Mouse (Mus musculus) frontal cortex, postnatal 25 days (tissue): ENCODE measurements around the gene Prpsap1.

Source experiments
- DNase-seq, 2 experiments: peaks; one replicate each; pipeline ENCODE4 v3.0.0; 2022; ENCODE audit warnings: low spot score in 2 of 2

Prpsap1 gene

GRCm38 (mm10) chr11:116493795-116494252 lies at the start of gene Prpsap1:
Gene Prpsap1 (minus strand): TSS chr11:116494202.
- DNase-seq: no peak

- DNase-seq: no peak
Measured at GRCm38 (mm10) chr11:116543110-116543509, 49.1 kb upstream of the Prpsap1 start.

DNA sequence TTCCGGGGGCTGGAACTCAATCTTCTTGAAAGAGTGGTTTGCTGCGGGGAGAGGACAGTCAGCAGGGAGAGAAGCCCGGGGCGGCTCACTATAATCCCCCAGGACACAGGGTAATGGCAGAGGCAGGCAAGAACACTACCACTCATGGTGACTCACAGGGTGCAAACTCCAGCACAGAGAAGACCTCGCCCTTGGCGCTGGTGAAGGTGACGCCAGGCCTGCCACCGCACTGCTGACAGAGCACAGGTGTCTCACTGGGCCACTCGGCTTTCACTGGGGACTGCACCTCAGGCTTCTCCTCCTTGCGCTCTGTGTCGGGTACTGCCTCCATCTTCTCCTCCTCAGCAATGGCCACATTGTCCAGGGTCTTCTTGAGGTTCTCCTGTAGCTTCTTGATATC lies 47.2 kb upstream of the Prpsap1 start:
- no peak for DNase-seq

DNA sequence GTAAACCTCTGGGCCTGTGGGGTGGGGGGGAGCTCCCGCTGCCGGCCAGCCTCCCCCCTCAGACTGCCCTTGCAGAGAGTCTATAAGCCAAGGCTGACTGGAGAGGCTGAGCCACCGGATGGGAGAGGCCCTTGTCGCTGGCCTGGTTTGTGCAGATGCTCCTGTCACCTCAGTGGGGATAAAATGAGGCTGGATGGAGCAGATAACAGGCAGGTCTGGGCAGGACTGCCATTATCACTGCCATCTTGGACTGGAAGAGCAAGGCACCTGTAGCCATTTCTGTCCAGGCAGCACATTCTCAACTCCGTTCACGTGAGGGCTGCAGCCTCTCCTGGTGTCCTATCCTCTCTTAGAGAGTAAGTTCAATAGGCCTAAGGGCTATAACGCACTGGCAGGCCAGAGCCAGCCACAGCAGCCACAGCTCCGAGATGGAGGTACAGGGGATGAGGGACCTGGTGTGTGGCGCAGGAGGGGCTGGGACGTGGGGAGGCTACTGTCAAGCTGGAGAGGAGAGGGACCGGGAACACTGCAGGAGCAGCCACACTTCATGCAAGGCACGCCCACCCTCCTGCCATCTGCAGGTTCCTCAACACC lies 44.2 kb upstream of the Prpsap1 start:
- DNase-seq: no peak

DNA sequence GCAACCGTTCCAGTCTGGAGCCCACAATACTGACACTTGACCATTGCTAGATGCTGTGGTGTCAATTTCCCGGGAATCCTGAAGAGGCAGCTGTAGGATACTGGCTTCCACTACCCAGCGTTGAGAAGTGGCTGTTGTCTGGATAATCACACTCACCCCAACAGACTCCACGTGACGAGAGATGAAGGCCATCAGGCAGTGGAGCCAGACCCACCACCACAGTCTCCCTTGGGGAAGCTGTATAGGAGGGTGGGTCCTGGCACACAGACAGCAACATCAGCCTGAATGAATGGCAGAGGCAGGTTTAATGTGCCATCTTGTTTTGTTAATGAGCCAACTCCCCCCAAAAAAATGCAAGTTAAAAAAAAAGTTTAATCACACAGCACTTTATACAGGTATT lies 43.4 kb upstream of the Prpsap1 start:
- no peak for DNase-seq

DNA sequence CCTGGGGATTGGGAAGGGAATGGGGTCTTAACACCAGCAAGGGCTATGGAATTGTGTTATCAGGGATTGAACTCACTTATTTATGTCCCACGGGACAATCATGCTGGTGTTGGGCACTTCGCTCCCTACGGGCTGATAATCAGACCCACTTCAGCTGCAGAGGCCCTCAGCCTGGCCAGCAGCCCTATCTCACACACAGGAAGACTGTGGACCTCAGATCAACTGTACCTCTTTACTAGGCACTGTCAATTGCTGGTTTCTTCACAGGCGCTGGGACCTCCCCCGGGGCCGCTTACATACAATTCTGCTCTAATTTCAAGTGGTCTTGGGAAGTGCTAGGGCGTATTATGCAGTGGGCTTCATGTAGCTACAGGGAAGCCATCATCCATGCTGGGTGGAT lies 42.7 kb upstream of the Prpsap1 start:
- no peak for DNase-seq

- peak; percentile 45 to 58 for DNase-seq
Measured at GRCm38 (mm10) chr11:116534154-116534865, 40.3 kb upstream of the Prpsap1 start.

GRCm38 (mm10) chr11:116533341-116534153 lies 39.5 kb upstream of the Prpsap1 start:
- no peak for DNase-seq

DNA sequence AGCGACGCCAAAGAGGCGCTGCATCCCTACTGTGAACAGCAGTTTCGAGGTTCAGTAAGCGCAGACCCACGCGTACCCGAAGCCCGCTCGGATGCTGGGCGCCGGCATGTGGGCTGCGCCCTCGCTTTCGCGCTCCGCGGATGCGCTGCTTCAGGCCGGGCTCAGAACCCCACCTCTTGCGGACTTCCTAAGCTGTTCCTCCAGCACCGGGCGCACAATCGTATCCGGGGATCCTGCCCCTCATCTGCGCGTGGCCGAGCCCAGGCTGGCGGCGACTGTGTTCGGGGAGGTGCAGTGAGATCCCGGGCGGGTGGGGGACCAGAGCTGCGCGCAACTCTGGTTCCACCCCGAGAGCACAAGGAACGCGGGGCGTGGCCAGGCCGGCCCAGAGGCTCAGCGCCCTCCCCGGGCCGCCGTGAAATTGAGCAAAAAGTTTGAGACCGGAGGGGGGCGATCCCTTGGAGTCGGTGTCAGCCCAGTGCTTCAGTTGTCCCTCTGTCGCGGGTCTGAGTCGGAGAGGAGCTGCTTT lies 38.9 kb upstream of the Prpsap1 start:
- DNase-seq: no peak

GRCm38 (mm10) chr11:116532262-116532809 lies 38.3 kb upstream of the Prpsap1 start:
- no peak for DNase-seq

DNA sequence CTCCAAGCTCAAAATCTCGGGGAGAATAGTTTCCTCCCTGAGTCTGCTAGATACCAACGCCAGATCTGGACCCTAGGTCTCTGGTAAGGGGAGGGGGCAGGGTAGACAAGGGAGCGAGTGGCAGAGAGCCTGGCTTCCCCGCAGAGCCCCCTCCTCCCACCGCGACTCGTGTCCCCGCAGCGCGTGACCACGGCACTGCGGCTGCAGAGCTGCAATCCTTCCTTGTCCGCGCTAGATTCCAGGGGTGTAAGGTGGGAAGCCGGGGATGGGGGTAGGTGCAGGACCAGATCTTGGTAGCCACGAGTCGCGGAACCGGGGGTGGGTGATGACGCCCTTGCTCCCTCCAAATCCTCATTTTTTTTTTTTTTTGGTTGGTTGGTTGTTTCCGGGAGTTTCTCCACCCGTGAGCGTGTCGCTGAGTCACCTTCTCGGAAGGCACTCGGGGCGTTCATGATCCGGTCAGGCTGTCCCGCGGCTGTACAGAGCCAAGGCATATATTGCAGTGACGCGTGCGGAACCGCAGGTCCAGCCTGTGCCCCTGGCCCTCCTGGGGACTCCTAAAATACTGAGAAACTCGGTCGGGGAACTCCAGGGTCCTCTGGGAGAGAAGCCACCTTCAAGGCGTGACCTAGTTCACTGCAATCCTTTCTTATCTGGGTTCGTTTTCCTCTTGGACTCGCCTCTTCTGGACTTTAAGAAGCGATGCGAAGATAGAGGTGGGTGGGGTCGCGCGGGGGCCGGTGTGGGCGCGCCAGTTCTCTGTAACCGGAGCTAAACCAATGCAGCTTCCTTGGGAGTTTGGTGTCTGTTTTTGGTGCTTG lies 37.6 kb upstream of the Prpsap1 start:
- no peak for DNase-seq

DNA sequence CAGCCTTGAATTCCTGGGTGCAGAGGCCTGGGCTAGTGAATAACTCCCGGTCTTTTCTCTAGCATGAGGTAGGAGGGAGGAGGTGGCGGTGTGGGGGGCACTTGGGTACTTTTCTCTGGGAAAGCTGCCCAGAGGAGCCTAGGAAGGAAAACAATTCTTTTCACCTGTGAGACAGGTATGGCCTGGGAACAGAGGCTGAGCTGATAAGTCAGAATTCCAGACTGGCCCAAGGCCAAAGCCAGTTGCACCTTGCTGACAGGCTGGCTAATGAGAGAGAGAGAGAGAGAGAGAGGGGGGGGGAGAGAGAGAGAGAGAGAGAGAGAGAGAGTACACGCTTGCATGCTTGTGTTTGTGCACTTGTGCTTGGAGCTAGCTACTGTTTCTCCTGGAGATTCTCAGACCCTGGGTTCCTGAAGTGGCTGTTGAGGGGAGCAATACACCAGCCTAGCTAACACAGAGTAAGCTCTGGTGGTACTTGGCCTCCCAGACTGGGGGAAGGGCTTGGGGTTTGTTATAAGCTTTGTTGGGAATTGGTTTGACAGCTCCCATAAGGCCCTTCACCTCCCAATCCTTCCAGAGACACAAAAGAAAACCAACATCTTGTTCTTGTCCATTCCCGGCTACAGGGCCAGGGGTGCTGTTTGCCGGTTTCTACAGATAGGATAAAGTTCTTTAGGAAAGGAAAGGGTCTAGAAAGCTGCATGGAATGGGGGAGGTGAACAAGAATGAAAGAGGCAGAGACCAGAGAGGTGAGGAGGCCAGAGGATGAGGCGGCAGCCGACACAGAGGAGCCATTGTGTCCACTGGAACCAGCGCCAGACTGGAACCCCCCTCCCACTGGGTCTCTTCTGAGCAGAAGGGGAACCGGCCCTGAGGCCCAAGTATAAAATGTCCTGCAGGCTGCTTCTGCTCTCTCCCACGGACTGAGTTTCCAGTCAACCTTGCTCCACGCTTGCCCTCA lies 36.5 kb upstream of the Prpsap1 start, which contains the start of gene Sphk1:
Gene Sphk1, plus strand, starts transcription at position 739 of the 961 bp plus-strand sequence.
- DNase-seq: no peak

DNA sequence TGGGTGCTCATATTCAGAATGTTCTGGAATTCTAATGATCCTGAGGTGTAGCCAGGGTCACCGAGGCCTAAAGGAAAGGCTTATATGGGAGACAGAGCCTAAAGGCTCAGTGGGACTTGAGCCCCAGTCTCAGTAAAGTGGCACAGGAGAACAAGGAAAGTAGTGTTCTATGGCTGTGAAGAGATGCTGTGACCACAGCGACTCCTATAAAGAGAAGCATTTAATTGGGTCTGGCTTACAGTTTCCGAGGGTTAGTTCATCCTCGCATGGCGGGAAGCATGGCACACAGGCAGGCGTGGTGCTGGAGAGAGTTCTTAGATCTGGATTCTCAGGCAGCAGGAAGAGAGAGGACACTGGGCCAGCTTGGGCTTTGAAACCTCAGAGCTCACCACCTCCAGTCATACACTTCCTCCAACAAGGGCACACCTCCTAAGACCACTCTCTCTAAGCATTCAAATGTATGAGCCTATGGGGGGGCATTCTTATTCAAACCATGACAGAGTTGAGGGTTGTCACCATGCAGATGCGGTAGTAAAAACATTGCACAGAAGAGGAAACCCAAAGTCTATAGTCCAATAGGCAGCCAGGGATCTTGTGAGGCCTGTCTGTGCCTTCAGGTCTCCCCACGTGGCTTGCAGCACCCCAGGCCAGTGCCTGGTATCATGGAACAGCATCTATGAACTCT lies 34.8 kb upstream of the Prpsap1 start:
- DNase-seq: no peak

DNA sequence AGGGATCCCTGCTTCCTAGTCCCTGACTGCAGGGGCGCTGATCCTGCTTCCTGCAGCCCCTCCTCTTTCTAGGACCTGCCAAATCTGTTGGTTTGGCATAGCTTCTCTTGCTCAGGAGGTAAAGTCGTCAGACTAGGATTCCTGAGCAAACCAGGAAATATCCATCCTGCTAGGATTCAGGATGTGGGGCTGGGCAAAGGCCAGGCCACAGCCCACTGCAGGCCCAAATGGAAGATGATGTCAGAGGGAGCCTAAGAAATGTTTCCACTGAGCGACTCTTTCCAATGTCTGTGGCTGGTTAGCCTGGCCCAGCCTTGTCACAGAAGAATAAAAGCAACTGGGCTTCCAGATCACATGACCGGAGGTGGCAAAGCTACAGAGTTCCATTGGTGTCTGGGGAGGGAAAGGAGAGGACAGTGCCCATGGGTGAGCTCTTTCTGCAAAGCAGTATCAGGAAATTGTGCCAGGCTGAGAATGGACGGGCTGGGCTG lies 29.7 kb upstream of the Prpsap1 start:
- no peak for DNase-seq

DNA sequence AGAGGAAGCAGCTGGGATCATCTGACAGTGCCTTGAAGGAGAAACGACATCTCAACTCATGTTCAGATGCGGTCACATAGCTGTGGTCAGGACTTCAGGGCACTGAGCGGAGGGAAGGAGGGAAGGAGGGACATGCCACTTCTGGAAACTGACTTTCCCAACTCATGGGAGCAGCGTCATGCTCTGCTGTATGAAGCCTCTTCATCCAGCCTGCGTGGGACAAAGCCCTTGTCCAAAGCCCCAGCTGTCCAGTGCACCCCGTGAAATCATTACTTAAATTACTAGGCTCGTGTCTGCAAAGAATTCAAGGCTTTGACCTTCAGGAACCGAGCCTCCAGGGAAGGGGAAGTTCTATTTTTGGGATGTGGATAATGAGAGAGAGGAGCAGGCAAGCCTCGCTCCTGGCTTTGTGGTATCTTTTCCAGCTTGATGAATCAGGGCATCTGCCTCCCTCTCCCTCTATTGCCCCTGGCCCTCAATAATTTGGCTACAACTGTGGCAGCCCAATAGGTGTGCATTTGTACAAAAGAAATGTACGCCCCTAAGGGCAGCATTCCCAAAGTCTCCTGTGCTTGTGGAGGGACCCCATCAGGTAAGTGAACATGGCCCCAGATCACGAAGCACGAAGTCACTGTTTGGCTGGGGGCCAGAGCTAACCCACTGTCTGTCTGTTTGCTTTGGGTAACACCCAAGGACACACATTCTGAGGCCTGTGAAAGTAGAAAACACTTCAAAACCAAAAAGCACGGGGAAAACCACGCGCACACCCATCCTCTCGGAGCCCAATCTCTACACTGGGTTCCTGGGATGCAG lies 29.1 kb upstream of the Prpsap1 start:
- DNase-seq: no peak

- no peak for DNase-seq
Measured at GRCm38 (mm10) chr11:116522046-116522445, 28.0 kb upstream of the Prpsap1 start.

GRCm38 (mm10) chr11:116521143-116521542 lies 27.1 kb upstream of the Prpsap1 start:
- DNase-seq: no peak

- DNase-seq: no peak
Measured at GRCm38 (mm10) chr11:116518482-116518881, 24.5 kb upstream of the Prpsap1 start.
